Comparison of ENCODE assay signal across 8 mouse cellular contexts in genomic region chr11:97146724-97147123, GRCm38 (mm10). TPM values are rescaled to one million over a fixed set of nuclear protein-coding genes. Genes with fewer than 3 reads are reported as not detected.
DNase-seq lines count a peak whose midpoint lies in the region; ATAC-seq and TF ChIP-seq lines count a peak whose summit lies in the region.

No protein-coding gene starts in this region.

- H3K9me3 ChIP-seq in liver, embryonic 12.5 days (replicated peaks): no peaks in the 10 kb centered on the region
- no peaks in the 10 kb centered on the region for H3K9me3 ChIP-seq in hindbrain, postnatal 0 days (ENCODE audit: low read length)
- H3K9me3 ChIP-seq in limb, embryonic 11.5 days (ENCODE audit: control insufficient read depth, low read length): no peaks in the 10 kb centered on the region

- H3K27me3 ChIP-seq in liver, embryonic 12.5 days (replicated peaks): peaks cover 50% of the 10 kb centered on the region
- H3K27me3 ChIP-seq in hindbrain, postnatal 0 days (ENCODE audit: insufficient read depth, low read length): no peaks in the 10 kb centered on the region
- H3K27me3 ChIP-seq in limb, embryonic 11.5 days (ENCODE audit: control insufficient read depth, insufficient read depth, low read length): no peaks in the 10 kb centered on the region

- H3K36me3 ChIP-seq in liver, embryonic 12.5 days: peaks cover 29% of the 10 kb centered on the region
- H3K36me3 ChIP-seq in hindbrain, postnatal 0 days (ENCODE audit: insufficient read depth, low read length): peaks cover 41% of the 10 kb centered on the region; the same call in 1 of the 2 replicates
- H3K36me3 ChIP-seq in limb, embryonic 11.5 days (ENCODE audit: control insufficient read depth, insufficient read depth, low read length): no peaks in the 10 kb centered on the region

- no peak for ATAC-seq in liver, embryonic 12.5 days
- no peak for ATAC-seq in hindbrain, postnatal 0 days
- no peak for ATAC-seq in limb, embryonic 11.5 days (ENCODE audit: insufficient number of reproducible peaks, low FRiP score, low TSS enrichment, low read depth)

- WGBS in liver, embryonic 12.5 days (ENCODE audit: insufficient replicate concordance): 14% methylated on average over 8 of the region's 8 CpGs
- 9% methylated on average over 8 of the region's 8 CpGs for WGBS in hindbrain, postnatal 0 days
- WGBS in limb, embryonic 11.5 days: 6% methylated on average over 8 of the region's 8 CpGs

- H3K9ac ChIP-seq in liver, embryonic 12.5 days: no peak overlapping the region
- no peak overlapping the region for H3K9ac ChIP-seq in hindbrain, postnatal 0 days (replicated peaks; ENCODE audit: low read length)
- H3K9ac ChIP-seq in limb, embryonic 11.5 days (ENCODE audit: low read length): no peak overlapping the region

- TF ChIP-seq POLR2A in bone marrow macrophage, adult 2 months (IDR thresholded peaks at IDR 0.05; ENCODE audit: borderline replicate concordance, low read depth, low read length): no peak

- H3K27ac ChIP-seq in liver, embryonic 12.5 days: no peak overlapping the region
- no peak overlapping the region for H3K27ac ChIP-seq in bone marrow macrophage, adult 2 months (ENCODE audit: insufficient read depth, low read depth, low read length)
- no peak overlapping the region for H3K27ac ChIP-seq in hindbrain, postnatal 0 days
- H3K27ac ChIP-seq in limb, embryonic 11.5 days (replicated peaks; ENCODE audit: low read depth, low read length): no peak overlapping the region

- no peak overlapping the region for H3K4me2 ChIP-seq in liver, embryonic 12.5 days
- H3K4me2 ChIP-seq in hindbrain, postnatal 0 days (ENCODE audit: low read depth, low read length): no peak overlapping the region
- H3K4me2 ChIP-seq in limb, embryonic 11.5 days (ENCODE audit: low read depth, severe bottlenecking): no peak overlapping the region

- peaks cover 55% of the 10 kb centered on the region for H3K4me1 ChIP-seq in liver, embryonic 12.5 days
- H3K4me1 ChIP-seq in bone marrow macrophage, adult 2 months (ENCODE audit: control insufficient read depth, insufficient read depth, low read length): peaks cover 23% of the 10 kb centered on the region
- peaks cover 9% of the 10 kb centered on the region; the same call in 1 of the 2 replicates for H3K4me1 ChIP-seq in hindbrain, postnatal 0 days (ENCODE audit: insufficient read depth, low read length)
- H3K4me1 ChIP-seq in limb, embryonic 11.5 days (ENCODE audit: control insufficient read depth, insufficient read depth, low read length): peaks cover 17% of the 10 kb centered on the region

- peak; percentile 96 for TF ChIP-seq CTCF in bone marrow macrophage, adult 2 months (IDR thresholded peaks at IDR 0.05; ENCODE audit: low read depth, low read length)
- peak; percentile 90 for TF ChIP-seq CTCF in hindbrain, postnatal 0 days (IDR thresholded peaks at IDR 0.05; ENCODE audit: low read depth)

- DNase-seq in liver: peak; percentile 63
- peak; percentile 71 for DNase-seq in forelimb bud, embryonic 11.5 days (ENCODE audit: low read depth, low spot score)
- DNase-seq in hindbrain, postnatal 0 days (ENCODE audit: low spot score): peak; percentile 77
- peak; percentile 89 for DNase-seq in limb, embryonic 11.5 days (ENCODE audit: low spot score)
- DNase-seq in ovary, postnatal 36 days (ENCODE audit: low spot score): peak; percentile 73
- peak; percentile 65 to 75 for DNase-seq in thymus, postnatal 36 days

- no peak overlapping the region for H3K4me3 ChIP-seq in liver, embryonic 12.5 days
- H3K4me3 ChIP-seq in bone marrow macrophage, adult 2 months (ENCODE audit: insufficient read depth, low read length): no peak overlapping the region
- H3K4me3 ChIP-seq in hindbrain, postnatal 0 days (ENCODE audit: low read length): no peak overlapping the region
- H3K4me3 ChIP-seq in limb, embryonic 11.5 days (ENCODE audit: low read depth, low read length): no peak overlapping the region

RNA-seq across cellular contexts. Expression of gene Tbkbp1, which starts 4.6 kb away (rescaled TPM):
- polyA plus RNA-seq in liver, embryonic 12.5 days (2016; fragmentation: Nextera tagmentation; extraction: Ambion mirVana): 3.6 and 4.0 TPM in 2 replicates
- 36.7 and 39.2 TPM in 2 replicates for polyA plus RNA-seq in bone marrow macrophage, adult 2 months (2012; ENCODE audit: insufficient read depth, insufficient read length, missing spikeins)
- 45.4 and 53.8 TPM in 2 replicates for total RNA-seq in hindbrain, postnatal 0 days (2014; rRNA removed)
- 9.6 and 10.1 TPM in 2 replicates for polyA plus RNA-seq in hindbrain, postnatal 0 days (2015; fragmentation: Nextera tagmentation; extraction: Ambion mirVana)
- polyA plus RNA-seq in limb, embryonic 11.5 days (2014; fragmentation: Nextera tagmentation; extraction: Ambion mirVana): 6.2 and 6.5 TPM in 2 replicates

RNA-seq across cellular contexts. Expression of gene Tbx21, which starts 31.6 kb away (rescaled TPM):
- not detected in 2 replicates for polyA plus RNA-seq in liver, embryonic 12.5 days (2016; fragmentation: Nextera tagmentation; extraction: Ambion mirVana)
- polyA plus RNA-seq in bone marrow macrophage, adult 2 months (2012; ENCODE audit: insufficient read depth, insufficient read length, missing spikeins): not detected in 2 replicates
- 0.89 TPM in 1 of 2 replicates, not detected in the other for total RNA-seq in hindbrain, postnatal 0 days (2014; rRNA removed)
- polyA plus RNA-seq in hindbrain, postnatal 0 days (2015; fragmentation: Nextera tagmentation; extraction: Ambion mirVana): 0.11 and 0.16 TPM in 2 replicates
- polyA plus RNA-seq in limb, embryonic 11.5 days (2014; fragmentation: Nextera tagmentation; extraction: Ambion mirVana): not detected in 2 replicates

RNA-seq across cellular contexts. Expression of gene Kpnb1, which starts 41.0 kb away (rescaled TPM):
- polyA plus RNA-seq in liver, embryonic 12.5 days (2016; fragmentation: Nextera tagmentation; extraction: Ambion mirVana): 38.5 and 39.3 TPM in 2 replicates
- 84.9 and 87.9 TPM in 2 replicates for polyA plus RNA-seq in bone marrow macrophage, adult 2 months (2012; ENCODE audit: insufficient read depth, insufficient read length, missing spikeins)
- 97.9 and 100 TPM in 2 replicates for total RNA-seq in hindbrain, postnatal 0 days (2014; rRNA removed)
- polyA plus RNA-seq in hindbrain, postnatal 0 days (2015; fragmentation: Nextera tagmentation; extraction: Ambion mirVana): 26.1 and 26.9 TPM in 2 replicates
- polyA plus RNA-seq in limb, embryonic 11.5 days (2014; fragmentation: Nextera tagmentation; extraction: Ambion mirVana): 97.6 and 102 TPM in 2 replicates
